Mouse (Mus musculus): ENCODE data around the gene Gm30083. TPM values are rescaled to one million over a fixed set of nuclear protein-coding genes. Genes with fewer than 3 reads are reported as not detected.
A peak's percentile ranks its signal among the peaks of the same experiment; 100 is the strongest.

The Gm30083 gene
- polyA plus RNA-seq, 1 experiment from 2014 or later, result not detected

DNA sequence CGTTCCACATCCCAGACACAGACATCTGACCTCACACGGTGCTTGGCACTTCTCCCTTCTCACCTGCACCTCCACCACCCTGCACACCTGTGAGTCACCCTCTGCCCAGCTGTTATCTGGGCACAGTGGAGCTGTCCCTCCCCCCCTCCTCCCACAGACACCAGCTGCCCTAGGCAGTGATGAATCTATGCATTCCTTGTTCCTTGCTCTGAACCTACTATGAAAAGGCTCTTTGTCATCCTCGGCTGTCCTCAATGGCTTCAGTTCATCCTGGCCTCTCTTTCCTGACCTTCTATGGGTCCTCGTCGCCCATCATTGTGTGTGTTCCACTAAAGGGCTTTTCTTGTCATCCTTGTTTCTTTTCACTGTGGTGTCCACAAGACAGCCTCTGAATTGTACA is 40.2 kb downstream of the Gm30083 start:
- WGBS, result 75% methylated on average over 5 of the region's 5 CpGs

DNA sequence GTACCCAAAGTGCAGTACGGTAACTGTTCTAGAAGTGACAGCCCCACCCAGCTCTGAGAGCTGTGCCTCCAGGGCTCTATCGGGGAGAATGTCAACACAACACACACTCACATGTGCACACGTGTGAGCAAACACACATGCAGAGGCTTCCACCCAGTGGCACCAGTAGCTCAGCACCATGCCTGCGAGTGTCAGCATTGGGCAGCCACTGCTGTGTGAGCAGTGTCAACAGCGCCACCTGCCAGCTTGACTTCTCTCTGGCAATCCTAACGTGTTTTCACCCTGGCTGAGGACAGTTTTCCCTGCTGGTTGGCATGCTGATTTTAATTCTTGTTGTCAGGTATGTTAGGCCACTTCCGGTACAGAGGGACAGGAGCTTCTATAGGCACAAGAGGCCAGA is 42.3 kb downstream of the Gm30083 start:
- no peaks in the 10 kb centered on the region for H3K9me3 ChIP-seq (replicated peaks; ENCODE audit: low read length)
- H3K27ac ChIP-seq, result no peak overlapping the region
- TF ChIP-seq CTCF (IDR thresholded peaks at IDR 0.05; ENCODE audit: low read depth), result peak; percentile 59
- no peak overlapping the region for H3K4me2 ChIP-seq (ENCODE audit: low read length)
- no peaks in the 10 kb centered on the region for H3K36me3 ChIP-seq (ENCODE audit: insufficient read depth, low read length)
- DNase-seq (ENCODE audit: low spot score), result peak; percentile 22
- H3K4me3 ChIP-seq (replicated peaks; ENCODE audit: low read depth, low read length), result no peak overlapping the region
- H3K27me3 ChIP-seq (ENCODE audit: insufficient read depth, low read length), result no peaks in the 10 kb centered on the region
- no peak for ATAC-seq (replicated peaks; ENCODE audit: low FRiP score, low read depth)
- no peak overlapping the region for H3K9ac ChIP-seq (ENCODE audit: low read depth, low read length)
- no peaks in the 10 kb centered on the region for H3K4me1 ChIP-seq (replicated peaks; ENCODE audit: insufficient read depth, low read length)
- WGBS, result 46% methylated on average over 7 of the region's 7 CpGs

More for the DNA sequence above, 40.2 kb downstream of the Gm30083 start:
- DNase-seq (ENCODE audit: low spot score), result no peak
- Histone ChIP-seq H3K4me3 (replicated peaks; ENCODE audit: low read depth, low read length) (no peak overlapping the region), H3K27me3 (ENCODE audit: insufficient read depth, low read length) (no peaks in the 10 kb centered on the region), H3K4me2 (ENCODE audit: low read length) (no peak overlapping the region), H3K9ac (ENCODE audit: low read depth, low read length) (no peak overlapping the region), H3K4me1 (replicated peaks; ENCODE audit: insufficient read depth, low read length) (0 out of 2 replicates have a peak, but pooled peaks cover 5% of the 10 kb centered on the region), H3K36me3 (ENCODE audit: insufficient read depth, low read length) (no peaks in the 10 kb centered on the region), H3K9me3 (replicated peaks; ENCODE audit: low read length) (no peaks in the 10 kb centered on the region), H3K27ac (no peak overlapping the region)
- no peak for ATAC-seq (replicated peaks; ENCODE audit: low FRiP score, low read depth)
- TF ChIP-seq CTCF (IDR thresholded peaks at IDR 0.05; ENCODE audit: low read depth), result no peak

DNA sequence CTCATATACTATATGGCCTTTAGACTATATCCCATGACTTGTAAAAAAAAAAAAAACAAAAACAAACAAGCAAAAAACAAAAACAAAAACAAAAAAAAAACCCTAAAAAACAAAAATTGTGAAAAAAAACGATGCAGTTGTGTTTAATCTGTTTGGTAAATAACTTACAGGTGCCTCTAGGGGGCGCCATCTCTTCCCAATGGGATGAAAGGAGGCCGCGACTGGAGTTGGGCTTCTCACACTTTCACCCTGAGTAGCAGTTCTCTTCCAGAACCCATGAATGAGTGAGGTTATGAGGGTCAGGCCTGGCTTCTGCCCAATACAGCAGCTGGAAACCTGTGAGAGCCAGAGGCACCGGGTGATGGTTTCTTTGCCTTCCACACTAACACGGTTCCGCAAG is 49.3 kb downstream of the Gm30083 start:
- Histone ChIP-seq H3K9me3 (replicated peaks; ENCODE audit: low read length) (no peaks in the 10 kb centered on the region), H3K4me2 (ENCODE audit: low read length) (no peak overlapping the region), H3K27ac (no peak overlapping the region), H3K4me3 (replicated peaks; ENCODE audit: low read depth, low read length) (no peak overlapping the region), H3K4me1 (replicated peaks; ENCODE audit: insufficient read depth, low read length) (no peaks in the 10 kb centered on the region), H3K36me3 (ENCODE audit: insufficient read depth, low read length) (no peaks in the 10 kb centered on the region), H3K9ac (ENCODE audit: low read depth, low read length) (no peak overlapping the region), H3K27me3 (ENCODE audit: insufficient read depth, low read length) (no peaks in the 10 kb centered on the region)
- peak; percentile 30; the same call in 1 of the 2 replicates for TF ChIP-seq CTCF (IDR thresholded peaks at IDR 0.05; ENCODE audit: low read depth)
- 72% methylated on average over 7 of the region's 7 CpGs for WGBS
- ATAC-seq (replicated peaks; ENCODE audit: low FRiP score, low read depth) (no peak), DNase-seq (ENCODE audit: low spot score) (no peak)

DNA sequence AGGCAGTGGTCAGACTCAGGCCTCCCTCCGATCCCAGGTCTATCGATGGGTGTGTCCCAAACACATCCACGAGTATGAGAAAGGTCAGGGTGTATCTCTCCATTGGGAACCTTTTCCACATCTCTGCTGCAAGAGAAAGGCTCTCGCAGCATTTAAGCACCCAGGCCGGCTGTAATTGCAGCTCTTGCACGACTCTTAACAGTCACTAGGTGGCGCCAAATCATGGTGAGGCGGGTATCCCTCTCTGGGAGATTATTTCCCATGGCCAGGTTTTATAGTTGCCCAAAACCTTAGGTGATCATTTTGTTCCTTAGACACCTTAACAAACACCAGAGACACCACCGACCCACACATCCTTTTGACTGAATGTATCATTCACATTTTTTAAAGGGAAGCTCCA is 55.6 kb downstream of the Gm30083 start:
- WGBS, result 16% methylated on average over 9 of the region's 9 CpGs
- H3K4me3 ChIP-seq (replicated peaks; ENCODE audit: low read depth, low read length), result no peak overlapping the region
- no peaks in the 10 kb centered on the region for H3K36me3 ChIP-seq (ENCODE audit: insufficient read depth, low read length)
- peak; percentile 82 for TF ChIP-seq CTCF (IDR thresholded peaks at IDR 0.05; ENCODE audit: low read depth)
- H3K27ac ChIP-seq, result no peak overlapping the region
- H3K27me3 ChIP-seq (ENCODE audit: insufficient read depth, low read length), result no peaks in the 10 kb centered on the region
- no peak overlapping the region for H3K9ac ChIP-seq (ENCODE audit: low read depth, low read length)
- peak; percentile 77 for DNase-seq (ENCODE audit: low spot score)
- no peak for ATAC-seq (replicated peaks; ENCODE audit: low FRiP score, low read depth)
- no peaks in the 10 kb centered on the region for H3K4me1 ChIP-seq (replicated peaks; ENCODE audit: insufficient read depth, low read length)
- no peak overlapping the region for H3K4me2 ChIP-seq (ENCODE audit: low read length)
- H3K9me3 ChIP-seq (replicated peaks; ENCODE audit: low read length), result no peaks in the 10 kb centered on the region

DNA sequence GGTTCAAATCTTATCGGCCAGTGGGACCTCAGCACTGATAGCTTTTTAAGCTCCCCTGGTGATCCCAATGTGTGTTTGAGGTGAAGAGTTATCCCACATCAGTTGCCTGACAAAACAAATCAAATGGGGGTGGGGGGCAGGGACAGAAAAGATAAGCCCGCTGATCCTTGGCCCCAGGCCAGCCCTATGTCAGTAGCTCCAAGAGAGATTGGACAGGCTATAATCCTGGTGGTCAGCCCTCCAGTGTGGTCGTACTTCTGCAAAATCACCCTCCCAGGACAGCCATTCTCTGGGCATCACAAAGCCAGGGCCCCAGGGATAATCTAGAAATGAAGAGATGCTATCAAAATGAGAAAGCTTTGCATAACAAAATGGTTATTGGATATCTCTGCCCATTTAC is 56.1 kb downstream of the Gm30083 start:
- no peak overlapping the region for H3K4me2 ChIP-seq (ENCODE audit: low read length)
- H3K27me3 ChIP-seq (ENCODE audit: insufficient read depth, low read length), result no peaks in the 10 kb centered on the region
- no peak for TF ChIP-seq CTCF (IDR thresholded peaks at IDR 0.05; ENCODE audit: low read depth)
- ATAC-seq (replicated peaks; ENCODE audit: low FRiP score, low read depth) (no peak), DNase-seq (ENCODE audit: low spot score) (no peak)
- no peaks in the 10 kb centered on the region for H3K9me3 ChIP-seq (replicated peaks; ENCODE audit: low read length)
- 69% methylated on average over 3 of the region's 3 CpGs for WGBS
- H3K36me3 ChIP-seq (ENCODE audit: insufficient read depth, low read length), result no peaks in the 10 kb centered on the region
- no peak overlapping the region for H3K27ac ChIP-seq
- no peaks in the 10 kb centered on the region for H3K4me1 ChIP-seq (replicated peaks; ENCODE audit: insufficient read depth, low read length)
- H3K9ac ChIP-seq (ENCODE audit: low read depth, low read length), result no peak overlapping the region
- no peak overlapping the region for H3K4me3 ChIP-seq (replicated peaks; ENCODE audit: low read depth, low read length)

DNA sequence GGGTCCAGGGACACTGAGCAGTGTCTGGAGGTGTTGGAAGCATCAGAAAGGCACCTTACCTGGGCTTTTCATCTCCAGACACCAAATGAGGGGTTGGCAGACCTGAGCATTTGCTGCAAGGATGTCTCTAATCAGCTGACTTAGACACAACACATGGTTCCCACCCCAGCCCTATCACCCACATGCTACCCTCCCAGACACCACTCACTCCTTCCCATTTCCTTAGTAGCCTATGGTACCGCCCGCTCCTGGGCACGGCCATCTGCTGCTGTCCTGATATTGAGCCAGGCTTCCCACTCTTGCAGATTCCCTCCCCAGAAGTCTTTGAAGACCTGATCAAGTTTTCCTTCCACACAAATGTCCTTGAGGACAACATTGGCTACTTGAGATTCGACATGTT is 56.8 kb downstream of the Gm30083 start:
- Histone ChIP-seq H3K9me3 (replicated peaks; ENCODE audit: low read length) (no peaks in the 10 kb centered on the region), H3K36me3 (ENCODE audit: insufficient read depth, low read length) (no peaks in the 10 kb centered on the region), H3K4me3 (replicated peaks; ENCODE audit: low read depth, low read length) (no peak overlapping the region), H3K4me2 (ENCODE audit: low read length) (no peak overlapping the region), H3K27ac (no peak overlapping the region), H3K9ac (ENCODE audit: low read depth, low read length) (no peak overlapping the region), H3K4me1 (replicated peaks; ENCODE audit: insufficient read depth, low read length) (no peaks in the 10 kb centered on the region), H3K27me3 (ENCODE audit: insufficient read depth, low read length) (no peaks in the 10 kb centered on the region)
- 80% methylated on average over 4 of the region's 4 CpGs for WGBS
- no peak for DNase-seq (ENCODE audit: low spot score)
- no peak for ATAC-seq (replicated peaks; ENCODE audit: low FRiP score, low read depth)
- no peak for TF ChIP-seq CTCF (IDR thresholded peaks at IDR 0.05; ENCODE audit: low read depth)

DNA sequence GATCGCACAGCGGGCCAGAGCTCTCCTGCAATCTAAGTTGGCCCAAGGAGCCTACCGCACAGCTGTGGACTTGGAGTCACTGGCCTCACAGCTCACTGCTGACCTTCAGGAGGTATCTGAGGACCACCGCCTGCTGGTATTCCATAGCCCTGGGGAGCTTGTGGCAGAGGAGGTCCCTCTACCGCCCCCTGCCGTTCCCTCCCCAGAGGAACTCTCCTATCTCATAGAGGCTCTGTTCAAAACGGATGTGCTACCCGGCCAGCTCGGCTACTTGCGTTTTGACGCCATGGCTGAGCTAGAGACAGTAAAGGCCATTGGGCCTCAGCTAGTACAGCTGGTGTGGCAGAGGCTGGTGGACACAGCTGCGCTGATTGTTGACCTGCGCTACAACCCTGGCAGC is 58.9 kb downstream of the Gm30083 start:
- whole genome bisulfite sequencing, result 77% methylated on average over 13 of the region's 13 CpGs
- Histone ChIP-seq H3K27me3 (ENCODE audit: insufficient read depth, low read length) (no peaks in the 10 kb centered on the region), H3K27ac (no peak overlapping the region), H3K9me3 (replicated peaks; ENCODE audit: low read length) (no peaks in the 10 kb centered on the region), H3K9ac (ENCODE audit: low read depth, low read length) (no peak overlapping the region), H3K4me1 (replicated peaks; ENCODE audit: insufficient read depth, low read length) (no peaks in the 10 kb centered on the region), H3K4me3 (replicated peaks; ENCODE audit: low read depth, low read length) (no peak overlapping the region), H3K4me2 (ENCODE audit: low read length) (no peak overlapping the region), H3K36me3 (ENCODE audit: insufficient read depth, low read length) (no peaks in the 10 kb centered on the region)
- ATAC-seq (replicated peaks; ENCODE audit: low FRiP score, low read depth) (no peak), DNase-seq (ENCODE audit: low spot score) (no peak)
- no peak for TF ChIP-seq CTCF (IDR thresholded peaks at IDR 0.05; ENCODE audit: low read depth)

Measured in kidney, postnatal 0 days (tissue).